Mouse (Mus musculus) CH12.LX (cell line): ENCODE results near the gene Phf21a.

Experiments used
- BHLHE40 ChIP-seq: IDR thresholded peaks from 2 replicates; pipeline ENCODE4 v1.6.1; 2011; ENCODE audit warnings: mild to moderate bottlenecking, low read depth, low read length, improper control_type of control experiment
- CTCF ChIP-seq, 2 experiments: IDR thresholded peaks in 1 of 2; conservative IDR thresholded peaks in 1 of 2; 2 replicates each; pipeline ENCODE4 v1.5.1; 2011 to 2012; ENCODE audit warnings: low read depth in 2 of 2, low read length in 2 of 2, improper control_type of control experiment in 1 of 2, inconsistent platforms in 1 of 2, mild to moderate bottlenecking in 1 of 2, moderate library complexity in 1 of 2
- E2F4 ChIP-seq: IDR thresholded peaks from 2 replicates; pipeline ENCODE4 v1.6.1; 2011; ENCODE audit warnings: low read depth, low read length, improper control_type of control experiment; ENCODE audit not compliant: insufficient replicate concordance
- MXI1 ChIP-seq: IDR thresholded peaks from 2 replicates; pipeline ENCODE4 v1.6.1; 2011; ENCODE audit warnings: mild to moderate bottlenecking, low read depth, low read length, improper control_type of control experiment
- NELFE ChIP-seq: IDR thresholded peaks from 2 replicates; pipeline ENCODE4 v1.6.1; 2011; ENCODE audit warnings: low read depth, low read length, improper control_type of control experiment

- no peak for TF ChIP-seq BHLHE40
- no peak for TF ChIP-seq NELFE
- no peak for TF ChIP-seq CTCF (conservative IDR thresholded peaks at IDR 0.05 in 1 of 2, IDR thresholded peaks at IDR 0.05 in 1 of 2; ENCODE audit: low read depth in 2 of 2, low read length in 2 of 2)
- TF ChIP-seq E2F4, result no peak
- TF ChIP-seq MXI1, result no peak
Measured at GRCm38 (mm10) chr2:92063106-92063505, 29.8 kb upstream of the Phf21a start.
